23 mouse cellular contexts compared by ENCODE assay signal in genomic region chr6:143378126-143378525, GRCm38 (mm10).
"Had no signal": no experiment of that assay in that cellular context is flagged by ENCODE, and none has a peak within 500 bp of the region (broad histone marks: within the 10 kb centered on the region; RNA-seq: fewer than 3 reads in every experiment).

No protein-coding gene starts in this region.

- H3K4me3 ChIP-seq: gastrocnemius, adult 2 months; heart, adult 2 months; heart, embryonic 12.5 days; hindbrain, embryonic 13.5 days; hindbrain, embryonic 15.5 days; kidney, embryonic 15.5 days; limb, embryonic 15.5 days; liver, embryonic 12.5 days had no signal

- DNase-seq: gastrocnemius, adult 2 months; gastrocnemius, postnatal 14 days; gastrocnemius, postnatal 36 days; heart, adult 2 months; heart, postnatal 10 days; kidney, adult 11 months; kidney, adult 2 months; kidney, adult 9 months; kidney, postnatal 14 days; kidney, postnatal 36 days; layer of hippocampus, adult 9-11 months; layer of hippocampus, postnatal 36 days; left cerebral cortex, postnatal 4 days had no signal

- H3K4me1 ChIP-seq: heart, embryonic 12.5 days; hindbrain, embryonic 13.5 days; kidney, embryonic 15.5 days; limb, embryonic 15.5 days; liver, embryonic 12.5 days had no signal

- H3K27me3 ChIP-seq: heart, embryonic 12.5 days; hindbrain, embryonic 13.5 days; hindbrain, embryonic 15.5 days; kidney, embryonic 15.5 days; limb, embryonic 15.5 days; liver, embryonic 12.5 days had no signal

- H3K27ac ChIP-seq: gastrocnemius, adult 2 months; heart, adult 2 months; hindbrain, embryonic 13.5 days; hindbrain, embryonic 15.5 days; hindbrain, postnatal 0 days; kidney, embryonic 15.5 days; kidney, postnatal 0 days; limb, embryonic 15.5 days; liver, embryonic 12.5 days; liver, embryonic 14.5 days had no signal

- H3K9me3 ChIP-seq: heart, embryonic 12.5 days; hindbrain, embryonic 13.5 days; hindbrain, embryonic 15.5 days; kidney, embryonic 15.5 days; limb, embryonic 15.5 days; liver, embryonic 12.5 days had no signal

- H3K36me3 ChIP-seq: heart, embryonic 12.5 days; hindbrain, embryonic 13.5 days; hindbrain, embryonic 15.5 days; kidney, embryonic 15.5 days; limb, embryonic 15.5 days; liver, embryonic 12.5 days had no signal

- ATAC-seq: hindbrain, postnatal 0 days; intestine, embryonic 16.5 days; liver, embryonic 12.5 days had no signal

- H3K4me2 ChIP-seq: heart, embryonic 12.5 days; hindbrain, embryonic 13.5 days; hindbrain, embryonic 15.5 days; kidney, embryonic 15.5 days; limb, embryonic 15.5 days; liver, embryonic 12.5 days had no signal

- H3K9ac ChIP-seq: heart, embryonic 12.5 days; hindbrain, embryonic 13.5 days; hindbrain, embryonic 15.5 days; kidney, embryonic 15.5 days; limb, embryonic 15.5 days; liver, embryonic 12.5 days; liver, embryonic 14.5 days had no signal
